Mouse (Mus musculus) heart, embryonic 15.5 days (tissue): Measurements from ENCODE around the gene Fkbp10. TPM values are rescaled to one million over a fixed set of nuclear protein-coding genes. Genes with fewer than 3 reads are reported as not detected.
A peak's percentile ranks its signal among the peaks of the same experiment; 100 is the strongest.

Source experiments
- ATAC-seq: fragments of 200-750 bp; cut with Nextera tagmentation; replicated peaks from 2 replicates; pipeline ENCODE4 v1.8.0; 2017; ENCODE audit warnings: low read depth, moderate TSS enrichment; ENCODE audit not compliant: insufficient number of reproducible peaks, insufficient read depth, low FRiP score
- H3K27ac ChIP-seq: fragments of 300-500 bp; sonication (generic); 2 replicates; pipeline ENCODE4 v1.5.1; 2015; ENCODE audit warnings: mild to moderate bottlenecking, inconsistent platforms
- H3K27me3 ChIP-seq: fragments of 300-500 bp; sonication (generic); 2 replicates; pipeline ENCODE4 v1.6.1; 2015; ENCODE audit warnings: inconsistent platforms
- H3K36me3 ChIP-seq: fragments of 300-500 bp; sonication (generic); 2 replicates; pipeline ENCODE4 v1.6.1; 2015; ENCODE audit warnings: mild to moderate bottlenecking, inconsistent platforms
- H3K4me1 ChIP-seq: fragments of 300-500 bp; sonication (generic); replicated peaks from 2 replicates; pipeline ENCODE4 v1.6.1; 2015; ENCODE audit warnings: inconsistent platforms
- H3K4me2 ChIP-seq: fragments of 300-500 bp; sonication (generic); 2 replicates; pipeline ENCODE4 v1.6.1; 2015; ENCODE audit warnings: inconsistent platforms, mild to moderate bottlenecking, moderate library complexity
- H3K4me3 ChIP-seq: fragments of 300-500 bp; sonication (generic); 2 replicates; pipeline ENCODE4 v1.5.1; 2015; ENCODE audit warnings: mild to moderate bottlenecking, inconsistent platforms
- H3K9ac ChIP-seq: fragments of 300-500 bp; sonication (generic); 2 replicates; pipeline ENCODE4 v1.6.1; 2015; ENCODE audit warnings: mild to moderate bottlenecking, inconsistent platforms
- H3K9me3 ChIP-seq: fragments of 300-500 bp; sonication (generic); replicated peaks from 2 replicates; pipeline ENCODE4 v1.6.1; 2016; ENCODE audit warnings: inconsistent platforms
- WGBS: fragments of 180-500 bp; shearing (Covaris S2); methylation state at CpG from one replicate; pipeline ENCODE4 v1.1.7; 2015; ENCODE audit warnings: mixed read lengths; 5-methylcytosine and 5-hydroxymethylcytosine counted together
- microRNA-seq: library from miRNA; unstranded; fragments of <30 nt; microRNA quantifications from one replicate; pipeline ENCODE4, GENCODE M21; 2016
- polyA plus RNA-seq: library from polyadenylated mRNA; unstranded; fragments of >200 nt; fragmentation: Nextera tagmentation; extraction: Ambion mirVana; gene quantifications from 2 replicates; pipeline ENCODE4 v1.2.1, GENCODE M21; 2015

Gene Fkbp10
- polyA plus RNA-seq, 1 experiment from 2014 or later, result 86.3 TPM

GRCm38 (mm10) chr11:100472935-100473295, 57.4 kb downstream of the Fkbp10 start:
- peak overlapping the region; percentile 30; the same call in 1 of the 2 replicates for H3K27ac ChIP-seq
- H3K9me3 ChIP-seq, result no peaks in the 10 kb centered on the region
- H3K36me3 ChIP-seq, result peaks cover 18% of the 10 kb centered on the region
- no peaks in the 10 kb centered on the region for H3K27me3 ChIP-seq
- peaks cover 14% of the 10 kb centered on the region for H3K4me1 ChIP-seq
- H3K4me2 ChIP-seq, result peak overlapping the region; percentile 95
- peak overlapping the region; percentile 82 for H3K4me3 ChIP-seq
- H3K9ac ChIP-seq, result no peak overlapping the region
- ATAC-seq, result no peak
- 31% methylated on average over 5 of the region's 5 CpGs for WGBS

Small RNAs within 50 kb of the gene (microRNA-seq; reads per million reads assigned to microRNA genes)
- not detected for gene Gm27374

Other genes with a start within 250 kb of the Fkbp10 start
- gene Krt9, start 222.5 kb upstream of the Fkbp10 start, polyA plus RNA-seq, result not detected in 2 replicates
- gene Krt14, start 208.1 kb upstream of the Fkbp10 start, polyA plus RNA-seq, result 3.0 and 4.8 TPM in 2 replicates
- gene Krt16, start 166.8 kb upstream of the Fkbp10 start, polyA plus RNA-seq, result 0.27 TPM in 1 of 2 replicates, not detected in the other
- 5.2 and 42.7 TPM in 2 replicates for gene Krt17, start 154.7 kb upstream of the Fkbp10 start, polyA plus RNA-seq
- gene Krt42, start 145.8 kb upstream of the Fkbp10 start, polyA plus RNA-seq, result not detected in 2 replicates
- 1,413 and 1,738 TPM in 2 replicates for gene Eif1, start 95.8 kb upstream of the Fkbp10 start, polyA plus RNA-seq
- gene Gast, start 81.3 kb upstream of the Fkbp10 start, polyA plus RNA-seq, result not detected in 2 replicates
- 5.3 and 7.7 TPM in 2 replicates for gene Hap1, start 59.6 kb upstream of the Fkbp10 start, polyA plus RNA-seq
- 117 and 140 TPM in 2 replicates for gene Jup, start 17.9 kb upstream of the Fkbp10 start, polyA plus RNA-seq
- 48.3 and 63.1 TPM in 2 replicates for gene P3h4, start 861 bp upstream of the Fkbp10 start, polyA plus RNA-seq
- 90.2 and 104 TPM in 2 replicates for gene Nt5c3b, start 26.1 kb downstream of the Fkbp10 start, polyA plus RNA-seq
- gene Klhl10, start 26.2 kb downstream of the Fkbp10 start, polyA plus RNA-seq, result 0.33 and 0.42 TPM in 2 replicates
- 6.9 and 8.7 TPM in 2 replicates for gene Klhl11, start 57.0 kb downstream of the Fkbp10 start, polyA plus RNA-seq
- gene Acly, start 112.3 kb downstream of the Fkbp10 start, polyA plus RNA-seq, result 49.5 and 76.6 TPM in 2 replicates
- 0.66 TPM in 2 replicates for gene Ttc25, start 129.9 kb downstream of the Fkbp10 start, polyA plus RNA-seq
- gene Cnp, start 159.2 kb downstream of the Fkbp10 start, polyA plus RNA-seq, result 17.4 and 27.6 TPM in 2 replicates
- gene Nkiras2, start 203.5 kb downstream of the Fkbp10 start, polyA plus RNA-seq, result 59.8 and 70.3 TPM in 2 replicates
- gene Dnajc7, start 204.5 kb downstream of the Fkbp10 start, polyA plus RNA-seq, result 184 and 206 TPM in 2 replicates